Mouse (Mus musculus) MEL (cell line): ENCODE results near the gene Zfyve9. TPM values are rescaled to one million over a fixed set of nuclear protein-coding genes. Genes with fewer than 3 reads are reported as not detected.
A peak's percentile ranks its signal among the peaks of the same experiment; 100 is the strongest.

Experiments
- DNase-seq: peaks from one replicate; pipeline ENCODE4 v3.0.0; 2011; ENCODE audit warnings: low read depth, low spot score
- H3K27ac ChIP-seq: 2 replicates; pipeline ENCODE4 v1.5.1; 2012; ENCODE audit warnings: low read depth, mild to moderate bottlenecking, control low read depth, low read length, moderate library complexity; ENCODE audit not compliant: control insufficient read depth
- H3K27me3 ChIP-seq, 2 experiments: fragments of 150-350 bp in 1 of 2; sonication (generic) in 1 of 2; 2 replicates each; pipeline ENCODE4 v1.6.1; 2012; ENCODE audit warnings: low read length in 2 of 2, mild to moderate bottlenecking in 2 of 2, improper control_type of control experiment in 1 of 2, moderate library complexity in 1 of 2; ENCODE audit not compliant: insufficient read depth in 2 of 2, control insufficient read depth in 1 of 2
- H3K36me3 ChIP-seq, 2 experiments: 2 replicates each; pipeline ENCODE4 v1.6.1; 2012 to 2014; ENCODE audit warnings: low read length in 2 of 2, improper control_type of control experiment in 1 of 2, inconsistent platforms in 1 of 2, mild to moderate bottlenecking in 1 of 2; ENCODE audit not compliant: insufficient read depth in 2 of 2, control insufficient read depth in 1 of 2
- H3K4me1 ChIP-seq, 2 experiments: fragments of 150-350 bp in 1 of 2; sonication (generic) in 1 of 2; 2 replicates each; pipeline ENCODE4 v1.6.1; 2012; ENCODE audit warnings: low read length in 2 of 2, improper control_type of control experiment in 1 of 2, mild to moderate bottlenecking in 1 of 2; ENCODE audit not compliant: insufficient read depth in 2 of 2, control insufficient read depth in 1 of 2
- H3K4me3 ChIP-seq, 2 experiments: fragments of 150-350 bp in 1 of 2; sonication (generic) in 1 of 2; 2 replicates each; pipeline ENCODE4 v1.5.1; 2012; ENCODE audit warnings: low read depth in 2 of 2, low read length in 2 of 2, mild to moderate bottlenecking in 2 of 2, moderate library complexity in 2 of 2, control low read depth in 1 of 2, improper control_type of control experiment in 1 of 2; ENCODE audit not compliant: control insufficient read depth in 1 of 2, insufficient read depth in 1 of 2
- H3K79me2 ChIP-seq: 2 replicates; pipeline ENCODE4 v1.6.1; 2012; ENCODE audit warnings: mild to moderate bottlenecking, low read length, moderate library complexity; ENCODE audit not compliant: control insufficient read depth, poor library complexity, insufficient read depth
- H3K9ac ChIP-seq: 2 replicates; pipeline ENCODE4 v1.6.1; 2012; ENCODE audit warnings: low read depth, mild to moderate bottlenecking, control low read depth, low read length, moderate library complexity; ENCODE audit not compliant: control insufficient read depth, poor library complexity, severe bottlenecking
- H3K9me3 ChIP-seq: fragments of 150-350 bp; sonication (generic); replicated peaks from 2 replicates; pipeline ENCODE4 v1.6.1; 2012; ENCODE audit warnings: mild to moderate bottlenecking, low read length, improper control_type of control experiment, moderate library complexity; ENCODE audit not compliant: insufficient read depth
- CHD1 ChIP-seq: IDR thresholded peaks from 2 replicates; pipeline ENCODE4 v1.6.1; 2012; ENCODE audit warnings: low read depth, mild to moderate bottlenecking, inconsistent platforms, low read length, improper control_type of control experiment
- CTCF ChIP-seq, 3 experiments: IDR thresholded peaks in 2 of 3; conservative IDR thresholded peaks in 1 of 3; 2 replicates each; pipeline ENCODE4 v1.5.1; 2011 to 2012; ENCODE audit warnings: low read length in 3 of 3, low read depth in 2 of 3, mild to moderate bottlenecking in 2 of 3, improper control_type of control experiment in 1 of 3, inconsistent platforms in 1 of 3, mixed read lengths in 1 of 3, moderate library complexity in 1 of 3; ENCODE audit not compliant: control insufficient read depth in 1 of 3, insufficient read depth in 1 of 3, poor library complexity in 1 of 3, severe bottlenecking in 1 of 3
- GABPA ChIP-seq: IDR thresholded peaks from 2 replicates; pipeline ENCODE4 v1.6.1; 2012; ENCODE audit warnings: low read depth, mild to moderate bottlenecking, inconsistent platforms, low read length, improper control_type of control experiment, moderate library complexity
- GATA1 ChIP-seq: IDR thresholded peaks from 2 replicates; pipeline ENCODE4 v1.6.1; 2011; ENCODE audit warnings: low read depth, low read length, improper control_type of control experiment
- KAT2A ChIP-seq: conservative IDR thresholded peaks from 2 replicates; pipeline ENCODE4 v1.6.1; 2012; ENCODE audit warnings: low read depth, low read length, improper control_type of control experiment, inconsistent platforms
- MAX ChIP-seq: IDR thresholded peaks from 2 replicates; pipeline ENCODE4 v1.6.1; 2011; ENCODE audit warnings: low read length, improper control_type of control experiment
- MAZ ChIP-seq: IDR thresholded peaks from 2 replicates; pipeline ENCODE4 v1.6.1; 2012; ENCODE audit warnings: low read depth, mild to moderate bottlenecking, inconsistent platforms, low read length, improper control_type of control experiment
- MEF2A ChIP-seq: IDR thresholded peaks from 2 replicates; pipeline ENCODE4 v1.6.1; 2014; ENCODE audit warnings: low read depth, mild to moderate bottlenecking, inconsistent platforms, low read length, improper control_type of control experiment; ENCODE audit not compliant: poor library complexity, insufficient replicate concordance, severe bottlenecking; ENCODE audit errors: extremely low read depth
- MYB ChIP-seq: IDR thresholded peaks from 2 replicates; pipeline ENCODE4 v1.6.1; 2011; ENCODE audit warnings: mild to moderate bottlenecking, low read depth, low read length, improper control_type of control experiment
- NRF1 ChIP-seq: IDR thresholded peaks from 2 replicates; pipeline ENCODE4 v1.6.1; 2014; ENCODE audit warnings: low read depth, mild to moderate bottlenecking, inconsistent platforms, low read length, improper control_type of control experiment, moderate library complexity; ENCODE audit not compliant: poor library complexity, insufficient read depth, severe bottlenecking
- RCOR1 ChIP-seq: IDR thresholded peaks from 2 replicates; pipeline ENCODE4 v1.6.1; 2012; ENCODE audit warnings: low read depth, mild to moderate bottlenecking, inconsistent platforms, low read length, improper control_type of control experiment
- SMC3 ChIP-seq: IDR thresholded peaks from 2 replicates; pipeline ENCODE4 v1.6.1; 2011; ENCODE audit warnings: low read depth, low read length, improper control_type of control experiment
- TAL1 ChIP-seq: IDR thresholded peaks from 2 replicates; pipeline ENCODE4 v1.6.1; 2012; ENCODE audit warnings: mild to moderate bottlenecking, inconsistent platforms, low read length, moderate library complexity, mixed read lengths
- TBP ChIP-seq: IDR thresholded peaks from 2 replicates; pipeline ENCODE4 v1.8.0; 2011; ENCODE audit warnings: low read depth, low read length, improper control_type of control experiment
- UBTF ChIP-seq: IDR thresholded peaks from 2 replicates; pipeline ENCODE4 v1.6.1; 2012; ENCODE audit warnings: low read depth, mild to moderate bottlenecking, inconsistent platforms, low read length, improper control_type of control experiment, moderate library complexity, borderline replicate concordance; ENCODE audit not compliant: insufficient read depth
- ZMIZ1 ChIP-seq: IDR thresholded peaks from 2 replicates; pipeline ENCODE4 v1.6.1; 2012; ENCODE audit warnings: low read depth, mild to moderate bottlenecking, inconsistent platforms, low read length, improper control_type of control experiment, moderate library complexity
- polyA plus RNA-seq, 2 experiments: library from polyadenylated mRNA; stranded (reverse) in 1 of 2; unstranded in 1 of 2; fragments of >175 nt in 1 of 2; fragments of >200 nt in 1 of 2; gene quantifications; 2 replicates each; pipeline versions ENCODE4 v1.2.1 to v1.2.4; 2012; ENCODE audit warnings: low replicate concordance in 2 of 2, low read depth in 1 of 2; ENCODE audit not compliant: insufficient read length in 2 of 2, insufficient read depth in 1 of 2, missing spikeins in 1 of 2
- total RNA-seq: library from RNA; depleted of rRNA; stranded (reverse); fragments of 300-350 nt; gene quantifications from 2 replicates; pipeline ENCODE4 v1.2.3, GENCODE M21; 2012

Zfyve9 gene
- total and polyA plus RNA-seq, 3 experiments: 0.14 TPM; not detected in 2

GRCm38 (mm10) chr4:108629363-108629880 lies 151.2 kb downstream of the Zfyve9 start:
- no peak for DNase-seq
- TF ChIP-seq MEF2A (no peak), SMC3 (no peak), MAZ (no peak), GABPA (no peak), RCOR1 (no peak)
- no peak overlapping the region for H3K27ac ChIP-seq
- H3K27me3 ChIP-seq: no peaks in the 10 kb centered on the region
- H3K79me2 ChIP-seq: no peaks in the 10 kb centered on the region
- H3K9ac ChIP-seq: no peak overlapping the region
- H3K9me3 ChIP-seq: no peaks in the 10 kb centered on the region
- H3K4me1 ChIP-seq: no peaks in the 10 kb centered on the region
- H3K36me3 ChIP-seq: peaks cover 0 to 13% of the 10 kb centered on the region in 2 experiments; a peak in 2 of 4 replicates
- H3K4me3 ChIP-seq: no peak overlapping the region

GRCm38 (mm10) chr4:108627066-108627465 lies 153.5 kb downstream of the Zfyve9 start:
- Histone ChIP-seq H3K9ac (no peak overlapping the region), H3K79me2 (no peaks in the 10 kb centered on the region), H3K9me3 (no peaks in the 10 kb centered on the region), H3K4me1 (peaks cover 0 to 4% of the 10 kb centered on the region in 2 experiments; a peak in 1 of 4 replicates), H3K27ac (no peak overlapping the region), H3K36me3 (peaks cover 8 to 10% of the 10 kb centered on the region in 2 experiments), H3K27me3 (no peaks in the 10 kb centered on the region), H3K4me3 (no peak overlapping the region)
- no peak for TF ChIP-seq TBP
- TF ChIP-seq UBTF: no peak
- TF ChIP-seq CHD1: no peak
- no peak for TF ChIP-seq GABPA
- TF ChIP-seq KAT2A: no peak
- no peak for TF ChIP-seq MYB
- no peak for TF ChIP-seq CTCF (IDR thresholded peaks at IDR 0.05 in 2 of 3, conservative IDR thresholded peaks at IDR 0.05 in 1 of 3; ENCODE audit: control insufficient read depth in 1 of 3, insufficient read depth in 1 of 3, low read depth in 2 of 3, low read length in 3 of 3, poor library complexity in 1 of 3, severe bottlenecking in 1 of 3)
- no peak for TF ChIP-seq MAX
- TF ChIP-seq SMC3: no peak
- TF ChIP-seq TAL1: no peak
- no peak for TF ChIP-seq GATA1
- TF ChIP-seq MEF2A: no peak
- no peak for DNase-seq

- no peak overlapping the region for H3K9ac ChIP-seq
- no peak overlapping the region for H3K4me3 ChIP-seq
- DNase-seq: peak; percentile 44
- H3K27me3 ChIP-seq: no peaks in the 10 kb centered on the region
- TF ChIP-seq ZMIZ1 (no peak), NRF1 (no peak), CTCF (IDR thresholded peaks at IDR 0.05 in 2 of 3, conservative IDR thresholded peaks at IDR 0.05 in 1 of 3; ENCODE audit: control insufficient read depth in 1 of 3, insufficient read depth in 1 of 3, low read depth in 2 of 3, low read length in 3 of 3, poor library complexity in 1 of 3, severe bottlenecking in 1 of 3) (peak in 2 of 3 experiments; percentile 34 to 41; a peak in 3 of 6 replicates)
- peaks cover 7% of the 10 kb centered on the region for H3K79me2 ChIP-seq
- H3K9me3 ChIP-seq: no peaks in the 10 kb centered on the region
- H3K4me1 ChIP-seq: peaks cover 0 to 17% of the 10 kb centered on the region in 2 experiments; a peak in 3 of 4 replicates
- H3K36me3 ChIP-seq: peaks cover 2 to 11% of the 10 kb centered on the region in 2 experiments; a peak in 3 of 4 replicates
- H3K27ac ChIP-seq: no peak overlapping the region
Measured at GRCm38 (mm10) chr4:108621504-108621903, 159.1 kb downstream of the Zfyve9 start.
